Mouse (Mus musculus): Measurements from ENCODE around the gene Orai1.
"Not testable (repeated sequence)": the region's sequence is repeated elsewhere in the genome, so short reads cannot be mapped to it uniquely, and the experiment has no call there.

Orai1 gene

DNA sequence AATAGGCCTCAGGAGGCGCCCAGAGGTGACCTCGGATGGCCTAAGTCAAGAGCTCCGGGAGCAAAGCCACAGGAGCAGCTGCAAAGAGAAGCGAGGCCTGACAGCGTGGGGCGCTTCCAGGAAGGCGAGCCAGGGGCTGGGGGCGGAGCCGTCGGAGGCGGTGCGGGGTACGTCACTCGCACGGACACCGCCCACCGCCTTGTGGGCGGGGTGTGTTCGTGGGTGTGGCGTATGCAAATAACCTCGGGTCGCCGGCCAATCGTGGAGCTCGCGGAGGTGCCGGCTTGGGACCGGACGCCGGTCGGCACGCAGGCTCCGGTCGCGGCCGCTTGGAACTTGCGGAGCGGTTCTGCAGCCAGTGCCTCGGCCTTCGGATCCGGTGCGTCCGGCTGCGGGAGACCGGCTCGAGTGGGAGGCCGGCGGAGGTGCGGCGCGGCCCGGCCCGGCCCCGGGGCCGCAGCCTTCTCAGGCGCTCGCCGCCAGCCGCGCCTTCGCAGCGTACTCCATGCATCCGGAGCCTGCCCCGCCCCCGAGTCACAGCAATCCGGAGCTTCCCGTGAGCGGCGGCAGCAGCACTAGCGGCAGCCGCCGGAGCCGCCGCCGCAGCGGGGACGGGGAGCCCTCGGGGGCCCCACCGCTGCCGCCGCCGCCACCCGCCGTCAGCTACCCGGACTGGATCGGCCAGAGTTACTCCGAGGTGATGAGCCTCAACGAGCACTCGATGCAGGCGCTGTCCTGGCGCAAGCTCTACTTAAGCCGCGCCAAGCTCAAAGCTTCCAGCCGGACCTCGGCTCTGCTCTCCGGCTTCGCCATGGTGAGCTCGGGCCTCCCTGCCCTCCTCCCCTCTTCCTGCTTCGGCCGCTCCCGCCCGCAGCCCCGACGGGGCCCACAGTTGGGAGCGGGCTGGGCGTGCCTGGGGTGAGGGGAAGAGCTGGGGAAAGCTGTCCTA, at the start of gene Orai1:
Gene Orai1 (plus strand): TSS at position 322 of the 949 bp plus-strand sequence.
- DNase-seq = peak; percentile 96 to 99

DNA sequence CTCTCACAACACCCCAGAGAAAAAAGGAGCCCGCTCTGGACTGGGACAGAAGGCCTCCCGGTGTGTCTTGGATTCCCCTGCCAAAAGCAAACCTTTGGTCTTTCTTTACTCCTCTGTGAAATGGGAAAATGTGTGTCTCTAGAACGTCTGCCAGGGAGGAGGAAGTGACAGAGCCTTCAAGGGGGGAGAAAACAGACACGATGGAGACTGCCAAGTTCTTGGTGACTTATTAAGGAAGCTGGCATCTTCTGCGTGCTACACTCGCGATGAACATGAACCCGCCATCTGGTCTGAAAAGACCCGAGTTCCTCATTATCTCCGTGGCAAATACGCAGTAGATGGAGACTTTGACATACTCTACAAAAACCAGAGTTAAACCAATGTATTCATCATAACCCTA, 49.4 kb upstream of the Orai1 start:
- DNase-seq = peak; percentile 20 to 33

DNA sequence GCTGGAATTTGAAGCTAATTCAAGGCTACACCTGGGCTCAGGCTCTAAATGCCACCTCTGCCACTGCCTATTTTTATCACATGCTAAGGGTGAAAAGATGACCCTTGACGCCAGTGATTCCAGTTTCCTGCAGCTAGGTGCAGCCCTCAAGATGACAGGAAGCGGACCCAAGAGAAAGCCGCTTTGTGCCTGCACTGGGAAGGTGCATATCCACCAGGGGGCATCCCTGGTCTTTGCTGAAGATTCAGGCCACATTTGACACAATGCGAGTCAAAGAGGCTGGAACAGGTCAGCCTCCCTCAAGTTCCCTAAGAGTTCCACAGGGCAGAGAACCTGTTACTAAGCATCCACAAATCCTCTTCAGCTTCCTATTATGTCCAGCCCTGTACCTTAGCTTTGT, 46.6 kb upstream of the Orai1 start:
- peak; percentile 74 to 79 for DNase-seq

DNA sequence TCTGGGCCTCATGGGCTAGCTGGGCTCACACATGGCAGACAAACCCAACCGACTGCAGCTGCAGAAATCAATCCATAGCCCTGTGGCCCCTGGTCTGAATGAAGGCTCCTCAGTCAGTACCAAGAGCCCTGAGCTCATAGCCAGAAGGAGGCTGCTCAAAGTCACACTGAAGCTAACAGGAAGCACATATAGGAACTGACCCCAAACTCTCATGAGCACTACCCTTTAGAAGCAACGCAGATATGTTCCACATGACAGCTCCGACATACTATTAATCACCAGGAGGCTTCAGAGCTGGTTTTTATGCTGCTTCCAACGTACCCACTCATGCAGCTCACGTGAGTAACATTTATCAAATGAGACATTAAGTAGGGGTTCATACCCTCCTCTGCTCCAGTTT, 44.8 kb upstream of the Orai1 start:
- no peak for DNase-seq

DNA sequence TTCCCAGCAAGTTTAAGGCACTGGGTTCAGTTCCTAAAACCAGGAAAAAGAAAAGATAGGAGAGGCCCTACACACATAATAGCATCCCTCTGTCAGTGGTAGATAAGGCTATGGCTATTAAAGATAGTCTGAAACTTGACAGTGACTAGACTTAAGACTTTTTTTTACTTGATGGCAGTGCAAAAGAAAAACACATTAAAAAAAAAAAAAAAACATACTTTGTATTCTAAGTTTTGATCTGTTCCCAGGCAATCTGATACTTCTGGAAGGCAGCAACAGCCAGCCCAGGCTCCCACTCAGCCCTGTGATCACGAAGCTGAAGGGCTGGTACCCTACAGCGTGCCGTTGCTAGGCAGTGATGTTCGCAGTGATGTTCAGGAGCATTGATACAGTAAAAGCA, 43.4 kb upstream of the Orai1 start:
- no peak for DNase-seq

DNA sequence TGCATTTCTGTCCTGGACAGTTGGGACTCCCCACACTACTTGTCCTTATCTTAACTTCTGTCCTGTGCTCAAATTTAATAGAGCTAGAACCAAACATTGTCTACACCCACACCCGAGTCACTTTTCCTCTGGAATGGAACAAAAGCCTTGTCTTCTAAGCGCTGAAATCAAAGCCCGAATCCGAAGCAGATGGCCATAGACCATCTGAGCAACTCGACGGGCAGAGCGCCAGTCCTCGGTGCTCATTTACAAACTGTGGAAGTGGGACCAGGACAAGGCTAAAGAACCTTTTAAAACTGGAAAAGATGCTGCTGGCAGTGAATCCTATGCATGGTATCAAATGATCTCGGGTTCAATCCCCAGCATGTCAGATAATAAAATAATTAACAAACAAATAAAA, 42.8 kb upstream of the Orai1 start:
- DNase-seq = peak; percentile 83 to 86

DNA sequence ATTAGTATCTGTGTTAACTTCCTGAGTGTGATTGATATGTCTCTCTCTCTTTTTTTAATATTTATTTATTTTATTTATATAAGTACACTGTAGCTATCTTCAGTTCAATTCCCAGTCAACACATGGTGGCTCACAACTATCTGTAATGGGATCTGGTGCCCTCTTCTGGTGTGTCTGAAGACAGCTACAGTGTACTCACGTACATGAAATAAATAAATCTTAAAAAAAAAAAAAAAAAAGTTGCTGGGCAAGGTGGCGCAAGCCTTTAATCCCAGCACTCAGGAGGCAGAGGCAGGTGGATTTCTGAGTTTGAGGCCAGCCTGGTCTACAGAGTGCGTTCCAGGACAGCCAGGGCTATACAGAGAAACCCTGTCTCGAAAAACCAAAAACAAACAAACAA, 40.2 kb upstream of the Orai1 start:
- DNase-seq = not testable (repeated sequence)

DNA sequence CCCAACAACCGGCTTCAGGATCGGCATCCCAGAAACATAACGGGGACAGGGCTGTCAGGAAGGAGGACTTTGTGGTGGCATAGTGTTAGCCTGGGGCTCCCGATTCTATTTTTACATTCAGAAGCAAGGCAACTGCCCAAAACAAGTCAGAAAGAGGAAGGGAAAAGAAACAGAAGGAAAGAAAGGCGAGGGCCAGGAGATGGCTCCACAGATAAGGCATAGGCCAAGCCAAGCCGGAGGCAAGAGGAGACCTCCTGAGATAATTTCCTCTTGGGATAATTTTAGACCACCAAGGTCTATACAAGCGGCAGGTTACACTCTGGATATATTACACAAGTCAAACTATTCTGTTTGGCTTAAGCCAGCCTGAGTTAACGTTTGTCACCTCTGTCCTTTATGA, 35.9 kb upstream of the Orai1 start:
- DNase-seq = no peak

DNA sequence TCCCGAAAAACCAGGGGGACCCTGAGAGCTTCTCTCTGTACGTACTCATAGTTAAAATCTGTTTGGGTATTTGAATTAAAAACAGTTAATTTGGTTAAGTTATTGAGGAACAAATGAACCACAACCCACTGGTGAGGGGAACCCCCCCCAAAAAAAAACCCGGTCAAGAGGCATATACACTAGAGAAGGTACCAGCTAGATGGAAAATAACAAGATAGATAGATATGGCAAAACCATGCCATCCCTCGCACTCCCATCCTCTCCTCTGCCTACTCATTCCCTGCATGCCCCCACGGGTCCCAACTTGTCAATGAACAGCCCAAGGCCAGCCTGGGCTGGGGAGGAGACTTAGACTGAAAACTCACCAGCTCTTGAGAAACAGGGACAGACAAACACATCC, 30.4 kb upstream of the Orai1 start:
- DNase-seq = no peak

DNA sequence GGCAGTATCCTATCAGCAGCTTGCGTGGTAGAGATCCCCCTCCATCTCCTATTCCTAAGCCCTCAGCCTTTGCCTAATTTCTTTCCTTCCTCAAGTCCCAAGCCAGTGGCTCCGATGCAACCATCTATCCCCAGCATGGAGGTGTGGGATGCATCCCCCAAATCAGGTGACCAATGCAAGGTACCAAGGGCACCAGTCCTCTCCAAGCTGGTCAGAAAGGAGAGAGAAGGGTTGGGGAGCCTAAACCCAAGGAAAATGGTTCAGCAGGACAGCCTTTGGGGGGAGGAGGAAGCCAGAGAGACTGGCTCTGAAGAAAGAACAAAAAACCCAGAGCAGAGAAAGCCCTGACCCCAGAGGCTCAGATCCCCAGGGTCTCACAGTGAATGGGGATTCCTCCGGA, 29.6 kb upstream of the Orai1 start:
- DNase-seq = no peak

DNA sequence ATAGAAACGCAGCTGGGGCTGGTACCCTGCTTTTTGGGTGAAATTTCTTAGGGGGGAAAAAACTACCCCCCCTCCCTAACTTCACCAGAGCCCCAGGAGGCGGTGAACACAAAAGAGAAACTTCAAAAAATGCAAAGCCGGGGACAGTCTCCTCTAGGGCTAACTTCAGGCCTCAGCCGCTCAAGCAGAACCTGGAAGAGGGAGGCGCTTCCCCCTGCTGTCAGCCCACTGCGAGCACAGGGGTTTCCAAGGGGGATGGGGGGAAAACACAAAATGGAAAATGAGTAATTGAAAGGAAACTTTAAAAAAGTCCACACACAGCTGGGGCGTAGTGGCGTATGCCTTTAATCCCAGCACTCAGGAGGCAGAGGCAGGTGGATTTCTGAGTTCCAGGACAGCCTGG, 28.8 kb upstream of the Orai1 start:
- no peak for DNase-seq

DNA sequence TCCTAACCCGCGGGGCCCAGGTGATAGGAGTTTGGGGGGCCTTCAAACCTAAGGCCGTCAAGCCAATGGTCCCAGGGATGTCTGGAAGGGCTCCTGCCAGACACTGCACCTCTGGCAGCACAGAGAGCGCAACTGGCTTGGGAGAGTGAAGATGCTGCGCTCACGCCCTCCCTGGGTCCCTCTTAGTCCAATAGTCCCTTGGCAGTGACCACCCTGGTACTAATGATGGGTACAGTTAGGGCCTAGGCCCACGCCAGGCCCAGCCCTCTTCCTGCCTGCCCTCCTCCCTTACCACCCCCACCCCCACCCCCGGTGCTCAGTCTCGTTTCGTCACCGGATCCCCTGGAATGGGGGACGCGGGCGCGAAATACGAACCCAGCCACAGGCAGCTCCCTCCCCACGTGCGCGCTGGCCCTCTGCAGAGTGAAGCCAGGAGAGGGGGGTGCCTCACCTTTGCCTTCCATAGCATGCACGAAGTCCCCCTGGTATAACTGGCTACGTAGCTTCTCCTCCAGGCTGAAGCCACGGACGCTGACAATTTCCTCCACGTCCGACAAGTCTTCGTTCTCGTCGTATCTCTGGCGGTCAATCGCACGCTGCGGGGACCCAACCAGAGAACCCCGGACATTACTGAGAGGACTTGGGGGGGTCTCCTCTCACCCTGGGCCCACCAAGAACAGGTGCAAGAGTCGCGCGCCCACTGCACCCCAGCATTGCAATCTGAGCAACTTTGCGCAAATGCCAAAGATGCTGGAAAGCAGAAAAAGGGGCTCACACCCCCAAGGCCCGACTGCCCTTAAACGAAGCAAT, 27.5 kb upstream of the Orai1 start:
- peak; percentile 55 to 59 for DNase-seq

DNA sequence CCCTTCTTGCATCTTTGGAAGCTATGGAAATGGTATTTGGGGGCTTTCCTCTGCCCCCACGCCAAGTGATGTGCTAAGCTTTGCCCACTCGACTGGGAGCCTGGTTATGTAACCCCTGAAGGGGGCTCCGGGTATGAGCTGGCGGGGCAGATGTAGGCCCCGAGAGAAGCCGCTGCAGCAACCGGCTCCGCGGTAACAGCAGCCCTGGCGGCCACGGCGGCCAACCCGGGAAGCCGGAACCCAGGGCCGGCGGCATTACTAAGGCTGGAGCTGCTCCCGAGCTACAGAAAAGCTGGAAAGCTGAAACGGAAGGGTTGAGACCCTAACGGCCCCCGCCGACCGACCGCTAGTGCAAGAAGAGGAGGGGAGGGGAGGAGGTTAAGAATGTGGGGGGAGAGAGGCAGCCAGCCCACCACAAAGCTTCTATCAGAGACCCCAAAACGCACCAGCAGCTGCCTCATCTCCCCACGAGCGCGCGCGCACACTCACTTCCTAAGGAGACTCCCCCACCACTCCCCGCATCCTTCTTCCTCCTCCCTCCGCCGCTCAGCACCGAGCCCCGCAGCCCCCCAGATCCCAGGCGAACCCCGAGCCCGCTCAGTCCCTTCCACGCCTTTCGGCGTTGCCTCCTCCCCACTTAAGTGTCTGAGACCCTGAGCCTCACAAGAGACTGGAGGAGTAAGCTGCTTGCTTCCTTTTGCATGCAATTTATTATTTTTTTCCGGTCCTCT, 26.7 kb upstream of the Orai1 start:
- peak; percentile 55 to 67 for DNase-seq

DNA sequence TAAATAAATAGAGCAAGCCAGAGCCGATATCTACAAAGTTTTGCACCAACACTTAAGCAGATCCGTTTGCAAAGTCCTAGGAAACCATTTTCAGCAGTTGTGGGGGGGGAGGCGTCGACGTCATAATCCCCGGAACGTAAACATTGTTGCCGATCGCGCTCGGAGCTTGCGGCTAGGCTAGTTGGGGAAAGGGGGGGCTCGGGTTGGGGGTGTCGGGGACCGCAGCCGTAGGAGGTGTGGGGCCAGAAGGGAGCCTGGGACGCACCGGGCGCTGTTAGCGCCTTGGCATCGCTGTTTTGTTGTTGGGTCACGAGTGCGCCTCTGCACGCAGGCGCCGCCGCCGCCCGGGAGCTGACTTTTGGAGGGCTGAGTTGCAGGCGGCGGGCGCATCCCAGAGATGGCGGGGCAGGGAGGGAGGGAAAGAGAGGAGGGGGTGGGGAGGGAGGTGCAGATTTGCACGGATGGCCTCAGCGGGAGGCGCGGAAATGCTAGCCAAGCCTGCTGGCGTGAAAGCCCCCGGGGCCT, 25.8 kb upstream of the Orai1 start:
- peak; percentile 79 to 82 for DNase-seq

DNA sequence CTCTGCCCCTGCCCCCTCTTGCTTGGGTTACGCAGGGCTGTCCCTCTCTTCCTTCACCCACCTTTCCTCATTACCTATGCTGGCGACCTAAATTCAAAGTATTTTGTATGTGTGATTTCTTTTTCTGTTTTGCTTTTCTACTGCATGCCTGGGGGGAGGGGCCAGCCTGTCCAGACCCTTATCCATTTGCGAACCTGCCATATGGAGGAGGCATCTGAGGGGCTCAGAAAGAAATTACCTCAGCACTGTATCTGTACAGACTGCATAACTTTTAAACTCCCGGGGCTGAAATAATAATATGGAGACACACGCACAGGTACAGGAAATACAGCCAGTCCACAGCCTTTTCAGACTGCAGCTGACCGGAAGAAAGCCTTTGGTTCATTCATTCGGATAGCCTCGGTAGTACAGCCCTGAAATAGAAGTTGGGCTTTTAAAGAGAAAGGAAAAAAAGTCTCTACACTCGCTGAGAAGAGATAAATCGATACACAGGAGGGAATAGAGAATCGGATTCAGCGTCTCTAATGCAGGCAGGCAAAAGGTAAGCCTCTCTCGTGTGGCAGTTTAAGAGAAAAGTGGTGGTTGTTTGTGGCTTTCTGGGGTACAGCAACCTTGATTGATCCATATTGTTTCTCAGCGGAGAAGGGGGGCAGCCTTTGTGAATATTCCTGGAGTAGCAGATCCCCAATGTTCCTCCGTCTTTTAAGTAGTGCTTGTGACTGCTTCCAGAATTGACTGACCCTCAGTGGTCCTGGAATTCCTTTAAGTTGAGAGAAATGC, 25.1 kb upstream of the Orai1 start, which contains the start of gene Kdm2b:
Gene Kdm2b (minus strand): TSS at position 273 of the 780 bp plus-strand sequence.
- DNase-seq = peak; percentile 32 to 53

DNA sequence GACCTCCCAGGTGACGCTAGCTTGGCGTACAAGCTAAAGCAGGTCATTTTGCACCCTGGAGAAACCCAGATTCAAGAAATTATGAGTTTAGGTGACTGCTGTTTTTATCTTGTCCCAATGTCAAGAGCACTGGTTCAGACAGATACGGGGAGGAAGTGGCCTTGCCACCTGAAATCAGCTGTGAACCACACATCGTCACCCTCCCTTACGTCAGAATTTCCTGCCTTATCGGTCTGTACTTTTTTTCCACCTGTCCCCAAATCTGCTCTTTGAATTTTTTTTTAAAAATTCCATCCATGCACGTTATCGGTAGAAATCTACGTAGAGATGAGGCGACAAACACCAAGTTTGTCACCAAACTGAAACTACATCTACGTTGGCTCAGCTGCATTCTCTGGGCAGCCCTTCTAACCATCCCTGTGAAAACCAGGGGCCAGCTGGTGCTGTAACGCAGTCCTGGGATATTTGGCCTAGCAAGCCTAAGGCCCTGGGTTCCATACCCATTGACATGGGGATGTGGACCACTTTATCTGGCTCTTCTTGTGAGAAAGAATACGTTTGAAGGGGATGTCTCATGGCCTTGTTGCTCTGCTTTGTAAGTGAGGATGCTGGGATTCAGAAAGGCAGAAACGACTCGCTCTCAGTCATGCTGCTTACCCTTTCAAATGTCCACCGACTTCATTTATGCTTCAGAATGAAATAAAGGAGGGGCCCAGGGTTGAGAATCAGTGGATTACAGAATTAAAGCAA, 24.3 kb upstream of the Orai1 start:
- DNase-seq = peak in 1 of 2 experiments; percentile 43

DNA sequence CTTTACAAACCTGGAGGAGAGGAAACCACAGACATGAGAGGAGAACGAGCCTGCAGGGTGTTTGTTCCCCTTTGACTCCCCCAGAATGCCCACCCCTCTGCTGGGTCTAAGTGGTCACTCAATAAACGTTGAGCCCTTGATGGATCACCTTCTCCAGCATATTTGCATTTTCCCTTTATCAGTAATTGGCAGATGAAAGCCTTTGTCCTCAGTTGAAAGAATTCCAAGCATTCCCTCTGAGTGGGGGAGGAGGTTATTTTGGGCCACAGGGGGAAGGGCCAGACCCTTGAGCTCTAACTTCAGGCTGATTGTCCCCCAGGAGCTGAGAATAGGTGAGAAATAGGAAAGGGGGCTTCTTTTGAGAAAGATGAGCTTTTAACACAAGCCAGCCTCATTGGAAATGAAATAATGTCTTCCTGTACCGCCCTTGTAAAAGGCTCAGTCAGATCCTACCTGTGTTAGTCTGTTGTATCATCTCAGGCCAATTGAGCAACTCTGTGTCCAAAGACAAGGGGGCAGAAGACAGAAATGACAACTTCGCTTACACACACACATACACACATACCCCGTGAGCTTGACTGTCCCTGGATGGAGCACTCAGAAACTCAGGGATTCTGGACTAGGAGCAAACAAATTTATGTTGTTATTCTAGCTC, 23.4 kb upstream of the Orai1 start:
- DNase-seq = no peak

DNA sequence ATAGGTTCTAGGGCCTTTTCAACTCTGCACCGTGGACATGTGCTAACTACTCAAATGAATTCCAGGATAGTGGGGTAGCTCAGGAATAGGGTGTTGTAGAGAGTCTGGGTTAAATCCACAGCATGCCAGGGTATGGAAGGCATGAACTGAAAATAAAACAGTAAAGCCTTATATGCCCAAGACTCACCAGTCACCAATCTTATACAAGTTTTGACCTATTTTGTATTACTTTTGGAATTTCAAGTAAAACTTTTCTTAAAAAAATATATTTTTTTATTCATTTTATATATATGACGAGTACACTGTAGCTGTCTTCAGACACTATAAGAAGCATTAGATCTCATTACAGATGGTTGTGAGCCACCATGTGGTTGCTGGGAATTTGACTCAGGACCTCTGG, 21.1 kb upstream of the Orai1 start:
- DNase-seq = no peak

DNA sequence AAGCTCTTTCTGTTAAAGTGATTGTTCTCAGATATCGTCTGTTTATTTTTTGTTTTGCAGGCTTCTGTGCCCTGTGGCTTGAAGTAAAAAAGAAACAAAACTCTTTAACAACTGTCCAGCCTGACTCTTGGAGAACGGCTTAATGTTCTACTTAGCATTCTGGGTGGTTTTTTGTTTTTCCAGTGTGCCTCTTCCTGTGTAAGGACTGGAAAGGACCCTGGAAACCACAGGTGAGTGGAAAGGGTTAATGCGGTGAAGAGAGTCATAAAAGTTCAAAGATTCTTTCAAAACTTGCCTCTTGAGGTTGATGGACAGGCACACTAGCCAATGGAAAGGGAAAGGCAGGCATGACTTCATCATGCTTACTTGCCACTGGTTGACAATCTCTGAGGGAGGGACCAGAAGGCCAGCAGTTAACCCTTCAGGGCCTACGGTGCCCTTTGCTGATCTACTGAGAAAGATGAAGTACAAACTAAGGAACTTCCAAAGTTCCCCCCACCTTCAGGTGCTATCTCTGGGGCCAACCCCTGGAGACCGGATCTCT, 20.5 kb upstream of the Orai1 start:
- peak; percentile 44 to 58 for DNase-seq

DNA sequence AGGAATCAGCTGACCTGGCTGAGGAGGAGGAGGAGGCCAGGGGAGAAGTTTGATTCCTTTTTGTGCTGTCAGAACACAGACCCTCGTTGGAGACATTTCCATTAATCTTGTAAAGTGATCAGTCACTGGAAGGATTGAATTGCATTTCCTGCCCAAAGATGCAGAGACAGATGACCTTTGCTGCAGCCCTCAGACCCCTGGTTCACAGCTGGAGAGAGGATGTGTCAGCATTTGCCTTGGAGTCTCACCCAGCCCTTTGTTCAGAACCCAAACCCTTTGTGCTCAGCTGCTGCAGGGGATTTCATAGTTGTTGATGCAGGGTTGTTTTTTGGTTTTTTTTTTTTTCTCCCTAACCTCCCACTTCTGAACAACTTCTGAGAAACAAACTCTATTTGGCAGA, 20.0 kb upstream of the Orai1 start:
- DNase-seq = no peak

Data from cerebellum, adult 18-20 months (tissue).